Mouse (Mus musculus): ENCODE data around the gene Art2b. TPM values are rescaled to one million over a fixed set of nuclear protein-coding genes. Genes with fewer than 3 reads are reported as not detected.

Gene Art2b
- total and polyA plus RNA-seq, 2 experiments from 2014 or later: not detected

DNA sequence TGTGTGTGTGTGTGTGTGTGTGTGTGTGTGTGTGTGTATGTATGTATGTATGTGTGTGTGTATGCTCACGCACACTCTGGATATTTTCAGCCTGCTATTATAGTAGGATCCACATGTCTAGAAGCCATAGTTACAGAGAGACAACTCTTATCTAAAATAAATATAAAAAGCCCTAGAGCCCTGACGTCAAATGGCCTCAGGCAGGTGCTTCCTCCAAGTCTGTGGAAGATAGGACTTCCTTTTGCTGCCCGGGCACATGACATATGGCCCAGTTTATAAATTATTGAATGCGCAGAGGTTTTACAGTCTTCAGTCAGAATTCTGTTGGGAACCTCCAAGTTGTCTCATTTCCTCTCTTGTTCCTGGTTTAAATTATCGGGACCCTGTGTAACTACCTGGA is 44.7 kb downstream of the Art2b start:
- Histone ChIP-seq H3K27ac (ENCODE audit: low read depth) (no peak overlapping the region), H3K36me3 (replicated peaks; ENCODE audit: control insufficient read depth, insufficient read depth, low read length) (no peaks in the 10 kb centered on the region), H3K4me2 (ENCODE audit: low read depth, low read length) (no peak overlapping the region), H3K4me1 (ENCODE audit: control insufficient read depth, insufficient read depth) (no peaks in the 10 kb centered on the region), H3K9me3 (replicated peaks; ENCODE audit: control insufficient read depth, low read length) (no peaks in the 10 kb centered on the region), H3K4me3 (ENCODE audit: low read depth, low read length) (no peak overlapping the region), H3K27me3 (ENCODE audit: control insufficient read depth, insufficient read depth, low read length) (0 out of 2 replicates have a peak, but pooled peaks cover 5% of the 10 kb centered on the region), H3K9ac (replicated peaks; ENCODE audit: low read depth, low read length) (no peak overlapping the region)
- ATAC-seq (ENCODE audit: insufficient read depth, low read depth) (no peak), DNase-seq (ENCODE audit: low spot score) (no peak)
- 43% methylated on average over 5 of the region's 5 CpGs for WGBS
- TF ChIP-seq EP300 (IDR thresholded peaks at IDR 0.05; ENCODE audit: low read depth): no peak
- no peak for TF ChIP-seq CTCF (IDR thresholded peaks at IDR 0.05; ENCODE audit: low read depth)

DNA sequence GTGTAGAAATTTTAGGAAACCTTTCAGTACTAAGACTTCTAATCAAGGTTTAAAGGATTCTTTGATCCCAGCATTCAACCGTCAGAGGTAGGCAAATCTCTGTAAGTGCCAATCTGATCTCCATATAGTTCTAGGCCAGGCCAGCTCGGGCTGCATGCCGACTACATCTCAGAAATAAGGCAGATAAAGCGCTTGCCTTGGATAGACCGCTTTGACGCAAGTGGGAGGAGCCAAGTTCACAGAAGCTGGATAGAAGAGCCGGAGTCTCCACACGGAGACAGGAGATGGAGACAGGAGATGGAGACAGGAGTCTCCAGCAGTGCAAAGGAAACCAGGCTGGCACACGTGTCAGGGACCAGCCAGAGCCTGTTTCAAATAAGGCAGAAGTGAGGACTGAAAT is 45.6 kb downstream of the Art2b start:
- no peak overlapping the region for H3K9ac ChIP-seq (replicated peaks; ENCODE audit: low read depth, low read length)
- no peak overlapping the region for H3K27ac ChIP-seq (ENCODE audit: low read depth)
- no peaks in the 10 kb centered on the region for H3K36me3 ChIP-seq (replicated peaks; ENCODE audit: control insufficient read depth, insufficient read depth, low read length)
- WGBS: 31% methylated on average over 9 of the region's 9 CpGs
- no peak overlapping the region for H3K4me3 ChIP-seq (ENCODE audit: low read depth, low read length)
- no peaks in the 10 kb centered on the region for H3K9me3 ChIP-seq (replicated peaks; ENCODE audit: control insufficient read depth, low read length)
- no peak overlapping the region for H3K4me2 ChIP-seq (ENCODE audit: low read depth, low read length)
- no peak for ATAC-seq (ENCODE audit: insufficient read depth, low read depth)
- no peaks in the 10 kb centered on the region for H3K4me1 ChIP-seq (ENCODE audit: control insufficient read depth, insufficient read depth)
- 0 out of 2 replicates have a peak, but pooled peaks cover 5% of the 10 kb centered on the region for H3K27me3 ChIP-seq (ENCODE audit: control insufficient read depth, insufficient read depth, low read length)
- DNase-seq (ENCODE audit: low spot score): no peak
- no peak for TF ChIP-seq EP300 (IDR thresholded peaks at IDR 0.05; ENCODE audit: low read depth)
- no peak for TF ChIP-seq CTCF (IDR thresholded peaks at IDR 0.05; ENCODE audit: low read depth)

DNA sequence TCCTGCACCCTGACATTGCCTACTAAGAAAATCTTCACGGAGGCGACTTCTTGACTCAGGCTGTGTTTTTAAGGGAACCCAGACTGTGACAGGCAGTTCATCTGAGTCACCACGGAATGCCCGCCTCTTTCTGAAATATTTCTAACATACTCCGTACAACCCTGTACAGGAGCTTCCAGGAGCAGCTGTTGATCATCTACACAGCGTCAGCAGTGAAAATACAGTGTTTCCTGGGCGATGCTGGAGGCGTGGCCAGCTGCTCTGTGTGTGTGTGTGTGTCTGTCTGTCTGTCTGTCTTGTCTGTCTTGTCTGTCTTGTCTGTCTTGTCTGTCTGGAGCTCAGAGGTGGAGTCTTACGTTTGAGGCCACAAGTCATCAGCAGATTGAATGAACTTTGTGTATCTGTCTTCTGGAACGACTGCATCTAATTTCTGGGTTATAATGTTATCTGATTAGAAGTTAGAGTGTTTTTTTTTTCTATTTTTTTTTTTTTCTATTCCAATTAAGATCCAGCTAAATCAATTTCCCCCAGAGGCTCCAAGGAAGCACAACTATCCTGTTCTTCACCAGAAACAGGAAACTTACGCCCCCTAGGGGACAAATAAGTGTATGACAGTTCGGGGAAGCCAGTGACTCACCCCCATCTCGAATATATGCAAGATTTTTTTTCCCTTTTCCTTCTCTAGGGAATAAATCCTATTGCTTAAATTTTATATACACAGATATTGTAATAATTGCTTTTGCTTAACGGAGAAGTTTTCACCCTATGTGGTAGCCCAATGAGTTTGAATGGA is 47.1 kb downstream of the Art2b start:
- DNase-seq (ENCODE audit: low spot score) (peak; percentile 30), ATAC-seq (ENCODE audit: insufficient read depth, low read depth) (no peak; the same call in 1 of the 2 replicates)
- Histone ChIP-seq H3K27ac (ENCODE audit: low read depth) (no peak overlapping the region), H3K27me3 (ENCODE audit: control insufficient read depth, insufficient read depth, low read length) (0 out of 2 replicates have a peak, but pooled peaks cover 5% of the 10 kb centered on the region), H3K4me3 (ENCODE audit: low read depth, low read length) (no peak overlapping the region), H3K36me3 (replicated peaks; ENCODE audit: control insufficient read depth, insufficient read depth, low read length) (no peaks in the 10 kb centered on the region), H3K9me3 (replicated peaks; ENCODE audit: control insufficient read depth, low read length) (no peaks in the 10 kb centered on the region), H3K4me1 (ENCODE audit: control insufficient read depth, insufficient read depth) (no peaks in the 10 kb centered on the region), H3K9ac (replicated peaks; ENCODE audit: low read depth, low read length) (no peak overlapping the region), H3K4me2 (ENCODE audit: low read depth, low read length) (0 out of 2 replicates have a peak overlapping the region, but pooled peaks have one; percentile 0)
- WGBS: 37% methylated on average over 14 of the region's 14 CpGs
- TF ChIP-seq EP300 (IDR thresholded peaks at IDR 0.05; ENCODE audit: low read depth): no peak
- TF ChIP-seq CTCF (IDR thresholded peaks at IDR 0.05; ENCODE audit: low read depth): peak; percentile 60

DNA sequence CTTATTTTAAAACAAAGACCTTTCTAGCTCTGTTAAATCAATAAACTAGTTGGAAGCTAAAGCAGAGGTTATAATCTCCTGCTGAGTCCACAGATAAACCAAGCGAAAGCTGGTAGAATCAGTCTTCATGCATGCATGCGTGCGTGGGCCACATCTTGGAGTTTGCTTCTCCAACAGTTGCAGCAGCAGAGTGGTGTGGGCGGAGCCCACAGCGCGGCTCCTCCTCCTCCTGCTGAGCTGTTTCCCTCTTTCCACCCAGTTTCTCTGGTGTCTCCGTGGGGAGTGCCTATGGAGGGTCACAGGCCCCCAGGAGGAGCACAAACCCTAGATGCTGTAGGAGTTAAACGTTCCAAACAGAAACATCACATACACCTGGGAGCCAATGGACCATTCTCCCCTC is 47.9 kb downstream of the Art2b start:
- H3K27ac ChIP-seq (ENCODE audit: low read depth): no peak overlapping the region
- no peaks in the 10 kb centered on the region for H3K36me3 ChIP-seq (replicated peaks; ENCODE audit: control insufficient read depth, insufficient read depth, low read length)
- H3K9ac ChIP-seq (replicated peaks; ENCODE audit: low read depth, low read length): no peak overlapping the region
- WGBS: 42% methylated on average over 8 of the region's 8 CpGs
- H3K4me1 ChIP-seq (ENCODE audit: control insufficient read depth, insufficient read depth): no peaks in the 10 kb centered on the region
- 0 out of 2 replicates have a peak, but pooled peaks cover 5% of the 10 kb centered on the region for H3K27me3 ChIP-seq (ENCODE audit: control insufficient read depth, insufficient read depth, low read length)
- no peak for ATAC-seq (ENCODE audit: insufficient read depth, low read depth)
- no peaks in the 10 kb centered on the region for H3K9me3 ChIP-seq (replicated peaks; ENCODE audit: control insufficient read depth, low read length)
- no peak overlapping the region for H3K4me3 ChIP-seq (ENCODE audit: low read depth, low read length)
- TF ChIP-seq EP300 (IDR thresholded peaks at IDR 0.05; ENCODE audit: low read depth) (no peak), CTCF (IDR thresholded peaks at IDR 0.05; ENCODE audit: low read depth) (no peak)
- 0 out of 2 replicates have a peak overlapping the region, but pooled peaks have one; percentile 0 for H3K4me2 ChIP-seq (ENCODE audit: low read depth, low read length)
- DNase-seq (ENCODE audit: low spot score): no peak

DNA sequence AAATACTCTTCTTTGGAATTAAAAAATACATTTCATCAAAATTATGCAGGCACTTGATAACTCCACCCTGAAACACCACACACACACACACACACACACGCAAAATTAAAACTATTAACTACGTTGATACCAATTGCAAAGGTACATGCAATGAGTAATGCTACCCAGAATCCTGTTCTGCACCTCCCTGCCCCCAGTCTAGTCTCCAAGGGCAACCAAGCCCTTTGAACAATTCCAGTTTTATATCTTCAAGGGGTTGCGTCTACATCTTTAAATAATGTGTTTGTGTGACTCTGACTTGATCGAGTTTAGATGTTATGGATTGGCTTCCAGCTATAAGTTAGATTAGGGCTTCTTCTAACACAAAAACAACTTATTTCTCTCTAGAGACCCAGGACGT is 49.9 kb downstream of the Art2b start:
- ATAC-seq (ENCODE audit: insufficient read depth, low read depth) (no peak), DNase-seq (ENCODE audit: low spot score) (no peak)
- no peaks in the 10 kb centered on the region for H3K4me1 ChIP-seq (ENCODE audit: control insufficient read depth, insufficient read depth)
- H3K4me2 ChIP-seq (ENCODE audit: low read depth, low read length): no peak overlapping the region
- H3K36me3 ChIP-seq (replicated peaks; ENCODE audit: control insufficient read depth, insufficient read depth, low read length): no peaks in the 10 kb centered on the region
- H3K9ac ChIP-seq (replicated peaks; ENCODE audit: low read depth, low read length): no peak overlapping the region
- no peaks in the 10 kb centered on the region for H3K27me3 ChIP-seq (ENCODE audit: control insufficient read depth, insufficient read depth, low read length)
- no peak overlapping the region for H3K4me3 ChIP-seq (ENCODE audit: low read depth, low read length)
- TF ChIP-seq EP300 (IDR thresholded peaks at IDR 0.05; ENCODE audit: low read depth) (no peak), CTCF (IDR thresholded peaks at IDR 0.05; ENCODE audit: low read depth) (no peak)
- H3K27ac ChIP-seq (ENCODE audit: low read depth): no peak overlapping the region
- 78% methylated on average over 5 of the region's 5 CpGs for WGBS
- no peaks in the 10 kb centered on the region for H3K9me3 ChIP-seq (replicated peaks; ENCODE audit: control insufficient read depth, low read length)

Measured in heart, postnatal 0 days (tissue).